Mouse (Mus musculus) R1 (cell line): ENCODE results near the gene Ndufv3.
A peak's percentile ranks its signal among the peaks of the same experiment; 100 is the strongest.
"Not testable (repeated sequence)": the region's sequence is repeated elsewhere in the genome, so short reads cannot be mapped to it uniquely, and the experiment has no call there.

ENCODE experiments used
- DNase-seq: peaks from one replicate; pipeline ENCODE4 v3.0.0-alpha.2; 2018; ENCODE audit warnings: low read depth, low spot score

Ndufv3 gene

GRCm38 (mm10) chr17:31511792-31512495 lies 8.0 kb upstream of the Ndufv3 start:
- peak; percentile 94 for DNase-seq

- DNase-seq: peak; percentile 32
Measured at GRCm38 (mm10) chr17:31512593-31512992, 7.3 kb upstream of the Ndufv3 start.

- DNase-seq: no peak
Measured at GRCm38 (mm10) chr17:31514696-31515095, 5.2 kb upstream of the Ndufv3 start.

- peak; percentile 55 for DNase-seq
Measured at GRCm38 (mm10) chr17:31519344-31519945, 470 bp upstream of the Ndufv3 start.

GRCm38 (mm10) chr17:31520895-31521294 lies 980 bp downstream of the Ndufv3 start:
- peak; percentile 77 for DNase-seq

- no peak for DNase-seq
Measured at GRCm38 (mm10) chr17:31521948-31522347, 2.0 kb downstream of the Ndufv3 start.

- no peak for DNase-seq
Measured at GRCm38 (mm10) chr17:31525114-31525513, 5.2 kb downstream of the Ndufv3 start.

GRCm38 (mm10) chr17:31525816-31526215 lies 5.9 kb downstream of the Ndufv3 start:
- peak; percentile 82 for DNase-seq

GRCm38 (mm10) chr17:31529314-31529713 lies 9.4 kb downstream of the Ndufv3 start:
- peak; percentile 94 for DNase-seq

GRCm38 (mm10) chr17:31531441-31532158 lies 11.7 kb downstream of the Ndufv3 start:
- peak; percentile 86 for DNase-seq

- not testable (repeated sequence) for DNase-seq
Measured at GRCm38 (mm10) chr17:31532331-31532730, 12.4 kb downstream of the Ndufv3 start.

GRCm38 (mm10) chr17:31535358-31535757 lies 15.4 kb downstream of the Ndufv3 start:
- DNase-seq: peak; percentile 44

- DNase-seq: peak; percentile 59
Measured at GRCm38 (mm10) chr17:31535871-31536629, 16.1 kb downstream of the Ndufv3 start.

GRCm38 (mm10) chr17:31540101-31540500 lies 20.2 kb downstream of the Ndufv3 start:
- no peak for DNase-seq

- DNase-seq: no peak
Measured at GRCm38 (mm10) chr17:31540809-31541459, 21.0 kb downstream of the Ndufv3 start.

GRCm38 (mm10) chr17:31541460-31541831 lies 21.5 kb downstream of the Ndufv3 start:
- no peak for DNase-seq

- DNase-seq: no peak
Measured at GRCm38 (mm10) chr17:31543574-31543973, 23.7 kb downstream of the Ndufv3 start.

GRCm38 (mm10) chr17:31546444-31547196 lies 26.7 kb downstream of the Ndufv3 start:
- DNase-seq: no peak

GRCm38 (mm10) chr17:31547974-31548373 lies 28.1 kb downstream of the Ndufv3 start:
- no peak for DNase-seq

GRCm38 (mm10) chr17:31549389-31549788 lies 29.5 kb downstream of the Ndufv3 start:
- no peak for DNase-seq

GRCm38 (mm10) chr17:31552601-31553000 lies 32.7 kb downstream of the Ndufv3 start:
- DNase-seq: peak; percentile 88
